Mouse (Mus musculus) erythroid progenitor cell, adult 5-6 weeks (primary cell): ENCODE data around the gene Mief2. TPM values are rescaled to one million over a fixed set of nuclear protein-coding genes. Genes with fewer than 3 reads are reported as not detected.

Experiments used
- ATAC-seq: replicated peaks from 2 replicates; pipeline ENCODE4 v1.8.0; 2016; ENCODE audit warnings: moderate number of reproducible peaks, mild to moderate bottlenecking, moderate TSS enrichment, inconsistent platforms; ENCODE audit not compliant: poor library complexity, low FRiP score, severe bottlenecking
- total RNA-seq, 2 experiments: library from RNA; stranded (forward) in 1 of 2; stranded (reverse) in 1 of 2; fragments of 150-400 nt in 1 of 2; fragments of 186-747, 209-891 nt in 1 of 2; gene quantifications; 2 replicates each; pipeline versions ENCODE4 v1.2.3 to v1.2.4; 2015 to 2017; ENCODE audit warnings: low replicate concordance in 2 of 2

Gene Mief2
- total RNA-seq, 2 experiments from 2014 or later = 0.42 TPM; not detected in 1

DNA sequence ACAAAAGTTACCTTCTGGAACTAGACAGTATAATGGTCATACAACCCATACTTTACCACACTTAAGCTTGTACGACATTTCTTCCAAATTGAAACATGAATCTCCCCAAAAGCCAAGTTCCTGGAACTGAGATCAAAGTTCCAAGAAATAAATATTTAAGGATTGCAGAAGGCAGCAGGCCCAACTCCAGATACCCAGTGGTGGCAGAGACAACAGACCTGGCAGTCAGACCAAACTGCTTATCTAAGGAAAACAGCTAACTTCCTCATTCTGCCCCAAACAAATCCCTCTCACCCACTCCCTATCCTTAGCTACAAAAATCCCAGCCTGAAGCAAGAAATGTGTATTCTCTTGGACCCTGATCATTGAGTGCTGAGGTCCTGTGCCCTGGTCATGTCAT lies 46.6 kb downstream of the Mief2 start:
- ATAC-seq = no peak

DNA sequence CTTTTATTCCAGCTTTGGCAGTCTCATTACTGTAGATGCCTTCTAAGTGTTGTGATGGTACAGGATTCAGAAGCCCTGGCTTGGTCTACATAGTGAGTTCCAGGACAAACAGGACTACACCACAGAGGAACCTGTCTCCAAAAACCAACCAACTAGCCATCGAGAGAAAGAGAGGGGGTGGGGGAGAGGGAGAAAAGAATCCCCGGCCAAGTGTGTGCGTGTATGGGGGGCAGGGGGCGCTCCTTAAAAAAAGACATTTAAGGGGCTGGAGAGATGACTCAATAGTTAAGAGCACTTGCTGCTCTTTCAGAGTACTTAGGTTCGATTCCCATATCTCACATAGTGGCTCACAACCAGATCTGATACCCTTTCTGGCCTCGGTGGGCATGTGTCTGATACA lies 47.4 kb downstream of the Mief2 start:
- no peak for ATAC-seq

DNA sequence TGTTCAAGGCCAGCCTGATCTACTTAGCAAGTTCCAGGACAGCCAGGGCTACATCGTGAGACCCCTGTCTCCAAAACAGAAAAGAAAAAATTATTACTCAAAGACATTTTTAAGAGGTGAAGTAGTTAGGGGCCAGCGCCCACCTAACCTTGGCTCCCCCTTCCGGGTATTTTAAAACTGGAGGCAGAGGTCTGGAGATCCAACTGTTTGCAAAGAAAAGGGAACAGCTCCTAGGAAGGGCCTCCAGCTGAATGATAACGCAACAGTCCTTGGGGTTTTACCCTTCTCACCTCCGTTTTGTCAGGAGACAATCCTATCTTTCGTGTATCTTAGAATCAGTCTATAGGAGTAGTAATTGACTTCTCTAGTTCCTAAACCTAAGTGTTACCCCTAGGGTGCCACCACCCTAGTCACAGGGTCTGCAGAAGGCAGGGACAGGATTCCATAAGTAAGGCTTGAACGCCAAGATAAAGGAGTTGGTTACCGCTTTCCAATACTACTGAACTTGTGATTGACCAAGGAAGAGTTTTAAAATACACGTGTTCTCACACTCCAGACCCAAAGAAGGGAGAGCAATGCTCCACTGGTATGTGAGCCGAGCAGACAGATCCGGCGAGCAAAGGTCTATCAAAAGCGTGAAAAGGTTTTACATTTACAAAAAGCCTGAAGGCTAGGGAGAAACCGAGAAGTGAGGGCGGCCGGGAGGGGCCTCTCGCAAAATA lies 48.1 kb downstream of the Mief2 start:
- peak; percentile 29; the same call in 1 of the 2 replicates for ATAC-seq

DNA sequence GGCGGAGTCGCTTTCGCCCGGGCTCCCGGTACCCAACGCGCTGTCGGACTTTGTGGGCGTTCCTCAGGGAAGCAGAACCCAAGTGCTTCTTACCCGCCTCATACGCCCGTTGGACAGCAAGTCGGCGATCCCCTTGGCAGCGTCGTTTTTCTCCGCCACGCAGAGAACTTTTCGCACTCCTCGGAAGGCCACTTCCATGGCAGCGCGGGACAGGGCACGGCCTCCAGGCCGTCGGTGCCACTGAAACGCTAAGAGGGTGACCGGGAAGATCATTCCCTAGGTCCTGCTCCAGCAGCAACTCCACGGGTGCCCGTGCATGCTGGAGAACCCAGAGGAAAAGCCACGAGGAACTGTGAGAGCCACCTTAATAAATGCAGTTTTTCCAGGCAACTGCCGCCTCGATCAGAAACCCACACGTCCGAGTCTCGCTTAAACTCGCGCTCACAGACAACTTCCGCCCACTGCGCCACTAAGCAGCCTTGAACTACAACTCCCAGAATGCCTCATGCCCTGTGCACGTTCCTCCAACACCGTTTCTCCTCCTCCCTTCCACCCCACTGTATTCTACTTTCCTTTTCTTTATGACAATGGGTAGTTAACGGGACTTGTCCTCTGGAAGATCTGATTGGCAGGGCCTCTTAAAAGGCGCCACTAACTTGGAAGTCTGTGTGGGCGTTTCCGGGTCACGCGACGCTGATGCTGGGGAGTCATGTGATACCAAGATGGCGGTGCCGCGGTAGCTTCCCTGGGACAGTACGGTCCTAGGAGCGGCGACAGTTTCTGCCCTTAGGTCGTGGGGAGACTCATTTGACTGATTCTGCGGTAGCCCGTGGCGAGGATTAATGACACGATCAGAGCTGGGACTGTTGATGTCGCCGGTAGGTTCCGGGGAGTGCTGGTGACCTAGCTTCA lies 48.9 kb downstream of the Mief2 start, which contains the start of the genes Top3a and Smcr8:
Gene Top3a, minus strand, starts transcription at position 537 of the 912 bp plus-strand sequence.
Gene Smcr8, plus strand, starts transcription at position 696 of the 912 bp plus-strand sequence.
- ATAC-seq = peak; percentile 88

DNA sequence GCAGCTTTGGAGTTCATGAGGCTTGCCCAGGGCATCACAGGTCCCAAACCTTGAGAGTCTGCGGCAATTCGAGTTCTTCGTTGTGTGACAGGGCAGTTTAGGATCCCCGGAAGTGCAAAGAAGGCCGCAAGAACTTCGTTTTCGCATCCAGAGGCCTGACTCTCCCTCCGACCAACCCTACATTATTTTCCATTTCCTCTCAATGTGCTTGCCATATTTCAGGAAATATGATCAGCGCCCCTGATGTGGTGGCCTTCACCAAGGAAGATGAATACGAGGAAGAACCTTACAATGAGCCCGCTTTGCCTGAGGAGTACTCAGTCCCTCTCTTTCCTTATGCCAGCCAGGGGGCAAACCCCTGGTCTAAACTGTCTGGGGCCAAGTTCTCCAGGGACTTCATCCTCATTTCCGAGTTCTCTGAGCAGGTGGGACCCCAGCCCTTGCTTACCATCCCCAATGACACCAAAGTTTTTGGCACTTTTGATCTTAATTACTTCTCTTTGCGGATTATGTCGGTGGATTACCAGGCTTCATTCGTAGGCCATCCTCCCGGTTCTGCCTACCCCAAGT lies 49.7 kb downstream of the Mief2 start:
- ATAC-seq = no peak

DNA sequence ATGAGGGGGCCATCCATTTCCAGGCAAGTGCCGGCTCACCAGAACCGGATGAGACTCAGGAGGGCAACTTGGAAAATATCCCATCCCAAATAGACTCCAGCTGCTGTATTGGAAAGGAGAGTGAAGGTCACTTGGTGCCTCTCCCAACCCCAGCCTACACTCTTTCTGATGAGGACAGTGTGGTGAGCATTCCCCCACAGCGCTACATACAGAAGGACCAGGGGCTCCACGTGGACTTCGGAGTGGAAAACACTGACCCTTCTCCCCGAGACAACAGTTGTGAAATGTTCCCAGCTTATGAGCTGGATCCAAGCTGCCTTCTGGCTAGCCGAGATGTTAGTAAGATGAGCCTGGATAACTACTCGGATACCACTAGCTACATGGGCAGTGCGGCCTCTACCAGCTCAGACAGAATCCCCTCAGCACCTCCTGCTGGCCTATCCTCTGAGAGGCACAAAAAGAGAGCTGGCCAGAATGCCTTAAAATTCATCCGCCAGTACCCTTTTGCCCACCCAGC lies 51.5 kb downstream of the Mief2 start:
- ATAC-seq = no peak

Other genes starting within 250 kb of the Mief2 start
- 20.5 TPM in 2 replicates for gene Alkbh5, start 192.0 kb upstream of the Mief2 start, total RNA-seq (2015; ENCODE audit: low replicate concordance)
- gene Alkbh5, start 192.0 kb upstream of the Mief2 start, total RNA-seq (2017; ENCODE audit: low replicate concordance) = 18.8 and 21.3 TPM in 2 replicates
- 5.4 and 19.1 TPM in 2 replicates for gene Llgl1, start 28.7 kb upstream of the Mief2 start, total RNA-seq (2015; ENCODE audit: low replicate concordance)
- gene Llgl1, start 28.7 kb upstream of the Mief2 start, total RNA-seq (2017; ENCODE audit: low replicate concordance) = 6.9 and 9.2 TPM in 2 replicates
- 39.8 and 50.5 TPM in 2 replicates for gene Flii, start 1.1 kb upstream of the Mief2 start, total RNA-seq (2015; ENCODE audit: low replicate concordance)
- 28.5 and 31.8 TPM in 2 replicates for gene Flii, start 1.1 kb upstream of the Mief2 start, total RNA-seq (2017; ENCODE audit: low replicate concordance)
- 8.4 and 10.8 TPM in 2 replicates for gene Top3a, start 49.0 kb downstream of the Mief2 start, total RNA-seq (2015; ENCODE audit: low replicate concordance)
- gene Top3a, start 49.0 kb downstream of the Mief2 start, total RNA-seq (2017; ENCODE audit: low replicate concordance) = 8.5 and 15.1 TPM in 2 replicates
- 13.0 and 24.1 TPM in 2 replicates for gene Smcr8, start 49.1 kb downstream of the Mief2 start, total RNA-seq (2015; ENCODE audit: low replicate concordance)
- 12.9 and 13.9 TPM in 2 replicates for gene Smcr8, start 49.1 kb downstream of the Mief2 start, total RNA-seq (2017; ENCODE audit: low replicate concordance)
- gene Shmt1, start 83.3 kb downstream of the Mief2 start, total RNA-seq (2015; ENCODE audit: low replicate concordance) = 4.6 TPM in 1 of 2 replicates, not detected in the other
- 7.6 and 9.6 TPM in 2 replicates for gene Shmt1, start 83.3 kb downstream of the Mief2 start, total RNA-seq (2017; ENCODE audit: low replicate concordance)
- 1.1 and 14.3 TPM in 2 replicates for gene Dhrs7b, start 102.2 kb downstream of the Mief2 start, total RNA-seq (2015; ENCODE audit: low replicate concordance)
- 2.4 and 6.5 TPM in 2 replicates for gene Dhrs7b, start 102.2 kb downstream of the Mief2 start, total RNA-seq (2017; ENCODE audit: low replicate concordance)
- gene Tmem11, start 150.9 kb downstream of the Mief2 start, total RNA-seq (2015; ENCODE audit: low replicate concordance) = 9.2 and 16.2 TPM in 2 replicates
- 10.7 and 16.8 TPM in 2 replicates for gene Tmem11, start 150.9 kb downstream of the Mief2 start, total RNA-seq (2017; ENCODE audit: low replicate concordance)
- gene Natd1, start 186.4 kb downstream of the Mief2 start, total RNA-seq (2015; ENCODE audit: low replicate concordance) = 32.1 and 36.0 TPM in 2 replicates
- 17.2 and 29.4 TPM in 2 replicates for gene Natd1, start 186.4 kb downstream of the Mief2 start, total RNA-seq (2017; ENCODE audit: low replicate concordance)
- 105 and 148 TPM in 2 replicates for gene Map2k3, start 203.6 kb downstream of the Mief2 start, total RNA-seq (2015; ENCODE audit: low replicate concordance)
- 93.2 and 132 TPM in 2 replicates for gene Map2k3, start 203.6 kb downstream of the Mief2 start, total RNA-seq (2017; ENCODE audit: low replicate concordance)